Mouse (Mus musculus) forebrain, embryonic 16.5 days (tissue): ENCODE data around the gene Ddx50. TPM values are rescaled to one million over a fixed set of nuclear protein-coding genes. Genes with fewer than 3 reads are reported as not detected.

Source experiments
- ATAC-seq: fragments of 200-750 bp; cut with Nextera tagmentation; 2 replicates; pipeline ENCODE4 v1.8.0; 2017; ENCODE audit warnings: mild to moderate bottlenecking, moderate library complexity
- H3K27ac ChIP-seq: fragments of 300-500 bp; sonication (generic); 2 replicates; pipeline ENCODE4 v1.5.1; 2014; ENCODE audit warnings: low read length, control low read depth
- H3K27me3 ChIP-seq: fragments of 300-500 bp; sonication (generic); replicated peaks from 2 replicates; pipeline ENCODE4 v1.6.1; 2014; ENCODE audit warnings: low read length; ENCODE audit not compliant: control insufficient read depth, insufficient read depth
- H3K36me3 ChIP-seq: fragments of 300-500 bp; sonication (generic); 2 replicates; pipeline ENCODE4 v1.6.1; 2014; ENCODE audit not compliant: control insufficient read depth, insufficient read depth
- H3K4me1 ChIP-seq: fragments of 300-500 bp; sonication (generic); replicated peaks from 2 replicates; pipeline ENCODE4 v1.6.1; 2014; ENCODE audit warnings: low read length; ENCODE audit not compliant: control insufficient read depth, insufficient read depth
- H3K4me2 ChIP-seq: fragments of 300-500 bp; sonication (generic); 2 replicates; pipeline ENCODE4 v1.6.1; 2014; ENCODE audit warnings: mild to moderate bottlenecking, low read length, control low read depth
- H3K4me3 ChIP-seq: fragments of 300-500 bp; sonication (generic); replicated peaks from 2 replicates; pipeline ENCODE4 v1.5.1; 2014; ENCODE audit warnings: mild to moderate bottlenecking, low read length, control low read depth
- H3K9ac ChIP-seq: fragments of 300-500 bp; sonication (generic); replicated peaks from 2 replicates; pipeline ENCODE4 v1.6.1; 2014; ENCODE audit warnings: low read depth, low read length, control low read depth
- H3K9me3 ChIP-seq: fragments of 300-500 bp; sonication (generic); 2 replicates; pipeline ENCODE4 v1.6.1; 2016; ENCODE audit warnings: low read length; ENCODE audit not compliant: control insufficient read depth
- WGBS: fragments of 180-500 bp; shearing (Covaris S2); extraction: QIAGEN DNeasy Blood & Tissue Kit; methylation state at CpG from one replicate; pipeline ENCODE4 v1.1.7; 2014; 5-methylcytosine and 5-hydroxymethylcytosine counted together
- polyA plus RNA-seq: library from polyadenylated mRNA; unstranded; fragments of >200 nt; fragmentation: Nextera tagmentation; extraction: Ambion mirVana; gene quantifications from 2 replicates; pipeline ENCODE4 v1.2.1, GENCODE M21; 2015

Ddx50 gene
- polyA plus RNA-seq, 1 experiment from 2014 or later = 104 TPM

GRCm38 (mm10) chr10:62669245-62669644, 18.2 kb upstream of the Ddx50 start:
- Histone ChIP-seq H3K4me1 (no peaks in the 10 kb centered on the region), H3K9ac (no peak overlapping the region), H3K27me3 (no peaks in the 10 kb centered on the region), H3K4me2 (no peak overlapping the region), H3K9me3 (no peaks in the 10 kb centered on the region), H3K36me3 (no peaks in the 10 kb centered on the region), H3K27ac (no peak overlapping the region), H3K4me3 (no peak overlapping the region)
- 80% methylated on average over 14 of the region's 14 CpGs for WGBS
- ATAC-seq = no peak

- no peak for ATAC-seq
- H3K36me3 ChIP-seq = no peaks in the 10 kb centered on the region
- H3K27ac ChIP-seq = no peak overlapping the region
- H3K4me1 ChIP-seq = no peaks in the 10 kb centered on the region
- no peak overlapping the region for H3K4me3 ChIP-seq
- WGBS = 89% methylated on average over 2 of the region's 2 CpGs
- H3K9me3 ChIP-seq = no peaks in the 10 kb centered on the region
- H3K4me2 ChIP-seq = no peak overlapping the region
- H3K9ac ChIP-seq = no peak overlapping the region
- H3K27me3 ChIP-seq = no peaks in the 10 kb centered on the region
Observed at GRCm38 (mm10) chr10:62668463-62668862, 17.4 kb upstream of the Ddx50 start.

GRCm38 (mm10) chr10:62668043-62668442, 17.0 kb upstream of the Ddx50 start:
- H3K27ac ChIP-seq = no peak overlapping the region
- WGBS = 84% methylated on average over 5 of the region's 5 CpGs
- no peak overlapping the region for H3K4me3 ChIP-seq
- ATAC-seq = no peak
- no peaks in the 10 kb centered on the region for H3K4me1 ChIP-seq
- H3K4me2 ChIP-seq = no peak overlapping the region
- no peak overlapping the region for H3K9ac ChIP-seq
- H3K9me3 ChIP-seq = no peaks in the 10 kb centered on the region
- no peaks in the 10 kb centered on the region for H3K36me3 ChIP-seq
- H3K27me3 ChIP-seq = no peaks in the 10 kb centered on the region

- 67% methylated on average over 27 of the region's 27 CpGs for WGBS
- Histone ChIP-seq H3K9ac (no peak overlapping the region), H3K4me3 (no peak overlapping the region), H3K9me3 (no peaks in the 10 kb centered on the region), H3K4me1 (no peaks in the 10 kb centered on the region), H3K36me3 (no peaks in the 10 kb centered on the region), H3K27me3 (no peaks in the 10 kb centered on the region), H3K27ac (no peak overlapping the region), H3K4me2 (no peak overlapping the region)
- no peak for ATAC-seq
Observed at GRCm38 (mm10) chr10:62664963-62665590, 14.1 kb upstream of the Ddx50 start.

- H3K4me1 ChIP-seq = no peaks in the 10 kb centered on the region
- no peaks in the 10 kb centered on the region for H3K27me3 ChIP-seq
- no peaks in the 10 kb centered on the region for H3K9me3 ChIP-seq
- WGBS = 89% methylated on average over 10 of the region's 10 CpGs
- H3K4me2 ChIP-seq = no peak overlapping the region
- H3K4me3 ChIP-seq = no peak overlapping the region
- no peak overlapping the region for H3K9ac ChIP-seq
- no peak overlapping the region for H3K27ac ChIP-seq
- H3K36me3 ChIP-seq = no peaks in the 10 kb centered on the region
- ATAC-seq = no peak
Observed at GRCm38 (mm10) chr10:62664171-62664570, 13.2 kb upstream of the Ddx50 start.

GRCm38 (mm10) chr10:62656711-62657110, 5.7 kb upstream of the Ddx50 start:
- Histone ChIP-seq H3K27ac (no peak overlapping the region), H3K27me3 (no peaks in the 10 kb centered on the region), H3K36me3 (no peaks in the 10 kb centered on the region), H3K9ac (no peak overlapping the region), H3K4me2 (no peak overlapping the region), H3K9me3 (no peaks in the 10 kb centered on the region), H3K4me3 (no peak overlapping the region), H3K4me1 (peaks cover 5% of the 10 kb centered on the region; the same call in 1 of the 2 replicates)
- 89% methylated on average over 7 of the region's 7 CpGs for WGBS
- ATAC-seq = no peak

- H3K27ac ChIP-seq = peak overlapping the region; percentile 90
- WGBS = 19% methylated on average over 3 of the region's 3 CpGs
- H3K9me3 ChIP-seq = no peaks in the 10 kb centered on the region
- H3K36me3 ChIP-seq = no peaks in the 10 kb centered on the region
- peak overlapping the region; percentile 68 for H3K9ac ChIP-seq
- peaks cover 18% of the 10 kb centered on the region for H3K4me1 ChIP-seq
- no peaks in the 10 kb centered on the region for H3K27me3 ChIP-seq
- ATAC-seq = no peak
- H3K4me2 ChIP-seq = peak overlapping the region; percentile 81
- peak overlapping the region; percentile 89 for H3K4me3 ChIP-seq
Observed at GRCm38 (mm10) chr10:62651961-62652360, 943 bp upstream of the Ddx50 start.

- no peak for ATAC-seq
- H3K9ac ChIP-seq = peak overlapping the region; percentile 88
- no peaks in the 10 kb centered on the region for H3K9me3 ChIP-seq
- H3K4me2 ChIP-seq = peak overlapping the region; percentile 89
- H3K4me1 ChIP-seq = peaks cover 18% of the 10 kb centered on the region
- under 1% methylated on average over 17 of the region's 17 CpGs for WGBS
- peak overlapping the region; percentile 95 for H3K27ac ChIP-seq
- H3K4me3 ChIP-seq = peak overlapping the region; percentile 89
- no peaks in the 10 kb centered on the region for H3K27me3 ChIP-seq
- peaks cover 6% of the 10 kb centered on the region; the same call in 1 of the 2 replicates for H3K36me3 ChIP-seq
Observed at GRCm38 (mm10) chr10:62650358-62650782, 648 bp downstream of the Ddx50 start.

GRCm38 (mm10) chr10:62604161-62604560, 46.9 kb downstream of the Ddx50 start:
- ATAC-seq = no peak
- Histone ChIP-seq H3K36me3 (no peaks in the 10 kb centered on the region), H3K9ac (no peak overlapping the region), H3K27me3 (no peaks in the 10 kb centered on the region), H3K4me1 (peaks cover 14% of the 10 kb centered on the region), H3K9me3 (no peaks in the 10 kb centered on the region), H3K4me3 (no peak overlapping the region), H3K4me2 (no peak overlapping the region), H3K27ac (no peak overlapping the region)
- 86% methylated on average over 3 of the region's 3 CpGs for WGBS
